Mouse (Mus musculus) midbrain, embryonic 15.5 days (tissue): ENCODE results near the gene Dcaf11. TPM values are rescaled to one million over a fixed set of nuclear protein-coding genes. Genes with fewer than 3 reads are reported as not detected.

Experiments used
- ATAC-seq: fragments of 200-750 bp; cut with Nextera tagmentation; replicated peaks from 2 replicates; pipeline ENCODE4 v1.8.0; 2017; ENCODE audit warnings: moderate TSS enrichment
- H3K27ac ChIP-seq: fragments of 300-500 bp; sonication (generic); 2 replicates; pipeline ENCODE4 v1.5.1; 2015; ENCODE audit warnings: mild to moderate bottlenecking, inconsistent platforms
- H3K27me3 ChIP-seq: fragments of 300-500 bp; sonication (generic); replicated peaks from 2 replicates; pipeline ENCODE4 v1.6.1; 2015; ENCODE audit warnings: inconsistent platforms
- H3K36me3 ChIP-seq: fragments of 300-500 bp; sonication (generic); replicated peaks from 2 replicates; pipeline ENCODE4 v1.6.1; 2015; ENCODE audit warnings: inconsistent platforms
- H3K4me1 ChIP-seq: fragments of 300-500 bp; sonication (generic); 2 replicates; pipeline ENCODE4 v1.6.1; 2015; ENCODE audit warnings: inconsistent platforms
- H3K4me2 ChIP-seq: fragments of 300-500 bp; sonication (generic); 2 replicates; pipeline ENCODE4 v1.6.1; 2015; ENCODE audit warnings: inconsistent platforms, mild to moderate bottlenecking, moderate library complexity
- H3K4me3 ChIP-seq: fragments of 300-500 bp; sonication (generic); 2 replicates; pipeline ENCODE4 v1.5.1; 2015; ENCODE audit warnings: mild to moderate bottlenecking, inconsistent platforms
- H3K9ac ChIP-seq: fragments of 300-500 bp; sonication (generic); 2 replicates; pipeline ENCODE4 v1.6.1; 2015; ENCODE audit warnings: mild to moderate bottlenecking, inconsistent platforms
- H3K9me3 ChIP-seq: fragments of 300-500 bp; sonication (generic); 2 replicates; pipeline ENCODE4 v1.6.1; 2016; ENCODE audit warnings: inconsistent platforms
- WGBS: fragments of 180-500 bp; shearing (Covaris S2); methylation state at CpG from one replicate; pipeline ENCODE4 v1.1.7; 2015; ENCODE audit warnings: mixed read lengths; 5-methylcytosine and 5-hydroxymethylcytosine counted together
- polyA plus RNA-seq: library from polyadenylated mRNA; unstranded; fragments of >200 nt; fragmentation: Nextera tagmentation; extraction: Ambion mirVana; gene quantifications from 2 replicates; pipeline ENCODE4 v1.2.1, GENCODE M21; 2015

The Dcaf11 gene
- polyA plus RNA-seq, 1 experiment from 2014 or later: 135 TPM

- H3K4me2 ChIP-seq: no peak overlapping the region
- 98% methylated on average over 6 of the region's 6 CpGs for WGBS
- no peaks in the 10 kb centered on the region for H3K9me3 ChIP-seq
- H3K27me3 ChIP-seq: no peaks in the 10 kb centered on the region
- no peak overlapping the region for H3K4me3 ChIP-seq
- peaks cover 8% of the 10 kb centered on the region for H3K4me1 ChIP-seq
- ATAC-seq: no peak
- peaks cover 32% of the 10 kb centered on the region for H3K36me3 ChIP-seq
- no peak overlapping the region for H3K9ac ChIP-seq
- H3K27ac ChIP-seq: no peak overlapping the region
Observed at GRCm38 (mm10) chr14:55608339-55608738, 48.5 kb downstream of the Dcaf11 start.

DNA sequence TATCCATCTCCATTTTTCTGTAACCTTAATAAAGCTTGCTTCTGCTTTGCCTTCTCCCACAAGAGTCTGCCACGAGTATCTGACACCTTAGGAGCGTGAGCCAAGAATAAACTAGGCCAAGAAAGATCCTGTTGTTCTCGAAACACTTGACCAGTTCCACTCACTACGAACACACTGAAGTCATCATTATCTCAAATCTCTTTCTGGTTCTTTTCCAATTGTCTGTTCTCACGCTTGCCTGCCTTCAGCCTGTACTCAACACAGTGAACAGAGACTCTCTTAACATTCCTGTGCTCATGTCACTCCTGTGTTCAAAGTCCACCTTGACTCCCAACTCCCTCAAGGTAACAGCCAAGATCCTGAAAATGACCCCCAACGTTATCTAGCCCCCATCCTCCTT is 53.5 kb downstream of the Dcaf11 start:
- no peak overlapping the region for H3K9ac ChIP-seq
- no peaks in the 10 kb centered on the region for H3K9me3 ChIP-seq
- WGBS: 63% methylated on average over 6 of the region's 6 CpGs
- H3K4me2 ChIP-seq: no peak overlapping the region
- no peaks in the 10 kb centered on the region for H3K27me3 ChIP-seq
- H3K4me1 ChIP-seq: no peaks in the 10 kb centered on the region
- no peak for ATAC-seq
- no peak overlapping the region for H3K27ac ChIP-seq
- peaks cover 13% of the 10 kb centered on the region for H3K36me3 ChIP-seq
- H3K4me3 ChIP-seq: no peak overlapping the region

- ATAC-seq: no peak
- Histone ChIP-seq H3K9me3 (no peaks in the 10 kb centered on the region), H3K4me3 (no peak overlapping the region), H3K9ac (no peak overlapping the region), H3K4me2 (no peak overlapping the region), H3K27ac (no peak overlapping the region), H3K27me3 (no peaks in the 10 kb centered on the region), H3K4me1 (no peaks in the 10 kb centered on the region), H3K36me3 (peaks cover 3% of the 10 kb centered on the region; the same call in 1 of the 2 replicates)
- WGBS: 81% methylated on average over 7 of the region's 7 CpGs
Observed at GRCm38 (mm10) chr14:55614565-55615178, 54.9 kb downstream of the Dcaf11 start.

DNA sequence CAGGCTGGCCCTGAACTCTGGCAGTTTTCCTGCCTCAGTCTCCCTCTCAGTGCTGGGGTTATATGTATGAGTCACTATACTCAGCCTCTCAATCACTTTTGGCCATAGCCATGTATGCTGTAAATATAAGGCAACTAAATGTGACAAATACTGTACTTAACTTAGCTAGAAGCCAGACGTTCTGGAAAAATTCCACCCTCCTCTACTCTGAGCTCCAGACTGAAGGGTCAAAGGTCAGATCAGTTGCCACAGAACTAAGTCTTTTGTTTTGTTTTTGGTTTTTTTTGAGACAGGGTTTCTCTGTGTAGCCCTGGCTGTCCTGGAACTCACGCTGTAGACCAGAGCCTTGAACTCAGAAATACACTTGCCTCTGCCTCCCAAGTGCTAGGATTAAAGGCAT is 56.1 kb downstream of the Dcaf11 start:
- Histone ChIP-seq H3K4me2 (no peak overlapping the region), H3K4me3 (no peak overlapping the region), H3K27ac (no peak overlapping the region), H3K36me3 (no peaks in the 10 kb centered on the region), H3K9ac (no peak overlapping the region), H3K27me3 (no peaks in the 10 kb centered on the region), H3K9me3 (no peaks in the 10 kb centered on the region), H3K4me1 (no peaks in the 10 kb centered on the region)
- no peak for ATAC-seq
- WGBS: 60% methylated on average over 2 of the region's 2 CpGs

GRCm38 (mm10) chr14:55616844-55617243 is 57.0 kb downstream of the Dcaf11 start:
- Histone ChIP-seq H3K9ac (no peak overlapping the region), H3K27me3 (no peaks in the 10 kb centered on the region), H3K4me2 (no peak overlapping the region), H3K9me3 (no peaks in the 10 kb centered on the region), H3K27ac (no peak overlapping the region), H3K4me3 (no peak overlapping the region), H3K4me1 (no peaks in the 10 kb centered on the region), H3K36me3 (no peaks in the 10 kb centered on the region)
- WGBS: 94% methylated on average over 2 of the region's 2 CpGs
- no peak for ATAC-seq

DNA sequence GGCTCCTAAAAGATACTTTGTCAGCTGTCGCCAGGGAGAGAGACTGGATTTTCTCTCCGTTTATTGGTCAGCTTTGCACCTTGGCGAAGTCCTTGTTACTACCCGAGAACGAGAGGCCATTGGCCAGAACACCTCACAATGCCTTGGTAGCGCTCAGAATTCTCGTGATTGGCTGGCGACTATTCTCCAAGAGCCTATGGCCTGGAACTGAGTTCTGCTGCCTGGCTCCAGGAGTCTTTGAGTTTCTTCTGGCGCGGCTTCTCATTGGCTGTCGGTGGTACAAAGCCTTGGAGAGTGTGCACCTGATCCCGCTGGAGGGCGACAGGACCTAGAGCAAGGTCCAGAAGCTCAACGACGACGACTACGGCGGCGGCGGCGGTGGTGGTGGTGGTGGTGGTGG is 58.0 kb downstream of the Dcaf11 start, which contains the start of gene Rec8:
TSS of gene Rec8 (plus strand) at position 216 of the 400 bp plus-strand sequence.
- no peak within 1 kb of the TSS for H3K27ac ChIP-seq
- peak within 1 kb of the TSS; percentile 24 for H3K4me3 ChIP-seq

GRCm38 (mm10) chr14:55618486-55619195 is 58.8 kb downstream of the Dcaf11 start:
- Histone ChIP-seq H3K4me3 (peak overlapping the region; percentile 24), H3K27ac (no peak overlapping the region), H3K4me1 (no peaks in the 10 kb centered on the region), H3K4me2 (peak overlapping the region; percentile 31), H3K27me3 (no peaks in the 10 kb centered on the region), H3K36me3 (no peaks in the 10 kb centered on the region), H3K9ac (no peak overlapping the region), H3K9me3 (no peaks in the 10 kb centered on the region)
- WGBS: 58% methylated on average over 22 of the region's 22 CpGs
- no peak for ATAC-seq

More for the DNA sequence above, 58.0 kb downstream of the Dcaf11 start, which contains the start of gene Rec8:
- no peaks in the 10 kb centered on the region for H3K9me3 ChIP-seq
- no peaks in the 10 kb centered on the region for H3K27me3 ChIP-seq
- H3K36me3 ChIP-seq: no peaks in the 10 kb centered on the region
- WGBS: 21% methylated on average over 21 of the region's 21 CpGs
- ATAC-seq: peak; percentile 77
- no peaks in the 10 kb centered on the region for H3K4me1 ChIP-seq
- no peak within 1 kb of the TSS for H3K9ac ChIP-seq
- peak within 1 kb of the TSS; percentile 31 for H3K4me2 ChIP-seq

Other genes with a start within 250 kb of the Dcaf11 start
- gene Dhrs4, start 81.2 kb upstream of the Dcaf11 start, polyA plus RNA-seq: 20.8 and 21.6 TPM in 2 replicates
- 32.4 and 36.1 TPM in 2 replicates for gene Carmil3, start 69.4 kb upstream of the Dcaf11 start, polyA plus RNA-seq
- 1.9 and 2.1 TPM in 2 replicates for gene Cpne6, start 49.6 kb upstream of the Dcaf11 start, polyA plus RNA-seq
- 0.15 and 0.17 TPM in 2 replicates for gene Nrl, start 35.0 kb upstream of the Dcaf11 start, polyA plus RNA-seq
- 25.4 and 28.0 TPM in 2 replicates for gene Pck2, start 19.7 kb upstream of the Dcaf11 start, polyA plus RNA-seq
- gene A730061H03Rik, start 400 bp downstream of the Dcaf11 start, polyA plus RNA-seq: 1.4 TPM in 1 of 2 replicates, not detected in the other
- gene Fitm1, start 15.6 kb downstream of the Dcaf11 start, polyA plus RNA-seq: 0.23 TPM in 1 of 2 replicates, not detected in the other
- 215 and 217 TPM in 2 replicates for gene Psme1, start 18.1 kb downstream of the Dcaf11 start, polyA plus RNA-seq
- 29.3 and 32.9 TPM in 2 replicates for gene Emc9, start 25.3 kb downstream of the Dcaf11 start, polyA plus RNA-seq
- gene Psme2, start 31.1 kb downstream of the Dcaf11 start, polyA plus RNA-seq: 150 and 184 TPM in 2 replicates
- 23.0 and 24.2 TPM in 2 replicates for gene Rnf31, start 31.7 kb downstream of the Dcaf11 start, polyA plus RNA-seq
- gene Irf9, start 43.6 kb downstream of the Dcaf11 start, polyA plus RNA-seq: 10.0 and 13.5 TPM in 2 replicates
- gene Rec8, start 58.0 kb downstream of the Dcaf11 start, polyA plus RNA-seq: 6.5 and 6.6 TPM in 2 replicates
- 116 and 121 TPM in 2 replicates for gene Ipo4, start 76.0 kb downstream of the Dcaf11 start, polyA plus RNA-seq
- gene Gm49378, start 77.9 kb downstream of the Dcaf11 start, polyA plus RNA-seq: 0.79 and 1.1 TPM in 2 replicates
- 63.0 and 65.0 TPM in 2 replicates for gene Tm9sf1, start 83.8 kb downstream of the Dcaf11 start, polyA plus RNA-seq
- 0.41 and 0.43 TPM in 2 replicates for gene Tssk4, start 90.2 kb downstream of the Dcaf11 start, polyA plus RNA-seq
- 77.1 and 79.5 TPM in 2 replicates for gene Mdp1, start 100.5 kb downstream of the Dcaf11 start, polyA plus RNA-seq
- gene Gmpr2, start 111.9 kb downstream of the Dcaf11 start, polyA plus RNA-seq: 42.8 and 43.1 TPM in 2 replicates
- 531 and 550 TPM in 2 replicates for gene Nedd8, start 112.1 kb downstream of the Dcaf11 start, polyA plus RNA-seq
- gene Tinf2, start 121.8 kb downstream of the Dcaf11 start, polyA plus RNA-seq: 25.6 TPM in 2 replicates
- gene Tgm1, start 153.9 kb downstream of the Dcaf11 start, polyA plus RNA-seq: 0.20 and 0.27 TPM in 2 replicates
- 56.7 and 61.4 TPM in 2 replicates for gene Rabggta, start 162.3 kb downstream of the Dcaf11 start, polyA plus RNA-seq
- gene Dhrs1, start 185.7 kb downstream of the Dcaf11 start, polyA plus RNA-seq: 61.6 and 68.7 TPM in 2 replicates
- gene Nop9, start 185.7 kb downstream of the Dcaf11 start, polyA plus RNA-seq: 28.7 and 31.8 TPM in 2 replicates
- gene Cideb, start 198.5 kb downstream of the Dcaf11 start, polyA plus RNA-seq: 0.25 and 0.66 TPM in 2 replicates
- 0.67 and 0.70 TPM in 2 replicates for gene Ltb4r2, start 201.4 kb downstream of the Dcaf11 start, polyA plus RNA-seq
- 0.41 and 0.59 TPM in 2 replicates for gene Ltb4r1, start 206.0 kb downstream of the Dcaf11 start, polyA plus RNA-seq
- gene Adcy4, start 224.1 kb downstream of the Dcaf11 start, polyA plus RNA-seq: 5.7 and 6.2 TPM in 2 replicates
- 2.3 and 2.7 TPM in 2 replicates for gene Ripk3, start 228.9 kb downstream of the Dcaf11 start, polyA plus RNA-seq